Mouse (Mus musculus) cortical plate, adult 2 months (tissue): ENCODE data around the gene Nfia.

Experiments
- CTCF ChIP-seq: fragments of 200-500 bp; IDR thresholded peaks from 2 replicates; pipeline ENCODE4 v1.5.1; 2011; ENCODE audit warnings: mild to moderate bottlenecking, control low read depth, low read length; ENCODE audit not compliant: insufficient read depth; ENCODE audit errors: extremely low read depth
- POLR2A ChIP-seq: fragments of 200-500 bp; IDR thresholded peaks from 2 replicates; pipeline ENCODE4 v1.6.1; 2011; ENCODE audit warnings: mild to moderate bottlenecking, low read length, control low read depth; ENCODE audit not compliant: insufficient read depth; ENCODE audit errors: extremely low read depth

DNA sequence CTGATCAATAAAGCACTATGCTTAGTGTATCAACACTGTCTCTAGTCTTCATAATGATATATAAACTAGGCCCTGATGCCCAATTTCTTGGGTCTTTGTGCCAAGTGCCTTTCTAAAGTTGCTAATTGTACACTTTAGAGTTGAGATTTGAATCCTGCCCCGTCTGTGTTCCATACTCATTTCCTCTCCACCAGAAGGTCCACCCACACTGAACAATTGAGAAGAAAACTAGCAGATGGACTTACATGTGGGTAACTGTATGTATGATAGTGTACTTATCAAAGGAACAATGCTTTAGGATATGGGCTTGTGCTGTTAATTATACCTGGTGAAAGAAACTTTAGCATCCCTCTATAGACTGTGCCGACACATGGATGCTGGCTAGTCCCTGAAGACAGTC is 80.1 kb downstream of the Nfia start:
- TF ChIP-seq CTCF (no peak), POLR2A (no peak)
